Mouse (Mus musculus): ENCODE measurements at regions not wholly inside any gene's neighbourhood (a gene's known extent, or its start where the extent isn't known, plus 50 kb on each side); places are given as distances from the start of the nearest gene placed in this dataset.

- no peak overlapping the region for H3K4me3 ChIP-seq (ENCODE audit: insufficient read depth, low read depth, low read length)
- no peak for TF ChIP-seq POLR2A (IDR thresholded peaks at IDR 0.05; ENCODE audit: low read depth, low read length)
- no peak for TF ChIP-seq CTCF (conservative IDR thresholded peaks at IDR 0.05; ENCODE audit: insufficient read depth, insufficient read length, low read depth, low read length)
- no peaks in the 10 kb centered on the region for H3K4me1 ChIP-seq (ENCODE audit: control insufficient read depth, insufficient read depth, low read length)
- DNase-seq = no peak
- H3K27me3 ChIP-seq (replicated peaks; ENCODE audit: control insufficient read depth, insufficient read depth, low read length) = no peaks in the 10 kb centered on the region
- no peak overlapping the region for H3K27ac ChIP-seq (ENCODE audit: insufficient read depth, low read depth, low read length)
- 79% methylated on average over 3 of the region's 3 CpGs for WGBS
- no peaks in the 10 kb centered on the region for H3K36me3 ChIP-seq (ENCODE audit: control insufficient read depth, insufficient read depth, low read length)
Measured at GRCm38 (mm10) chr3:137019971-137020634, 320.8 kb upstream of the Emcn start.

GRCm38 (mm10) chr3:137029546-137029945 is 311.3 kb upstream of the Emcn start:
- no peaks in the 10 kb centered on the region for H3K27me3 ChIP-seq (replicated peaks; ENCODE audit: control insufficient read depth, insufficient read depth, low read length)
- DNase-seq = no peak
- TF ChIP-seq POLR2A (IDR thresholded peaks at IDR 0.05; ENCODE audit: low read depth, low read length) = no peak
- no peak for TF ChIP-seq CTCF (conservative IDR thresholded peaks at IDR 0.05; ENCODE audit: insufficient read depth, insufficient read length, low read depth, low read length)
- no peak overlapping the region for H3K4me3 ChIP-seq (ENCODE audit: insufficient read depth, low read depth, low read length)
- H3K36me3 ChIP-seq (ENCODE audit: control insufficient read depth, insufficient read depth, low read length) = no peaks in the 10 kb centered on the region
- H3K4me1 ChIP-seq (ENCODE audit: control insufficient read depth, insufficient read depth, low read length) = no peaks in the 10 kb centered on the region
- no peak overlapping the region for H3K27ac ChIP-seq (ENCODE audit: insufficient read depth, low read depth, low read length)
- 93% methylated on average over 2 of the region's 2 CpGs for WGBS

GRCm38 (mm10) chr3:137032802-137033201 is 308.1 kb upstream of the Emcn start:
- no peak for DNase-seq
- no peak overlapping the region for H3K27ac ChIP-seq (ENCODE audit: insufficient read depth, low read depth, low read length)
- TF ChIP-seq CTCF (conservative IDR thresholded peaks at IDR 0.05; ENCODE audit: insufficient read depth, insufficient read length, low read depth, low read length) (no peak), POLR2A (IDR thresholded peaks at IDR 0.05; ENCODE audit: low read depth, low read length) (no peak)
- H3K27me3 ChIP-seq (replicated peaks; ENCODE audit: control insufficient read depth, insufficient read depth, low read length) = no peaks in the 10 kb centered on the region
- no peaks in the 10 kb centered on the region for H3K4me1 ChIP-seq (ENCODE audit: control insufficient read depth, insufficient read depth, low read length)
- no peaks in the 10 kb centered on the region for H3K36me3 ChIP-seq (ENCODE audit: control insufficient read depth, insufficient read depth, low read length)
- WGBS = 85% methylated on average over 2 of the region's 2 CpGs
- H3K4me3 ChIP-seq (ENCODE audit: insufficient read depth, low read depth, low read length) = no peak overlapping the region

GRCm38 (mm10) chr3:137039638-137040037 is 301.2 kb upstream of the Emcn start:
- Histone ChIP-seq H3K4me3 (ENCODE audit: insufficient read depth, low read depth, low read length) (no peak overlapping the region), H3K36me3 (ENCODE audit: control insufficient read depth, insufficient read depth, low read length) (no peaks in the 10 kb centered on the region), H3K27ac (ENCODE audit: insufficient read depth, low read depth, low read length) (no peak overlapping the region), H3K4me1 (ENCODE audit: control insufficient read depth, insufficient read depth, low read length) (no peaks in the 10 kb centered on the region), H3K27me3 (replicated peaks; ENCODE audit: control insufficient read depth, insufficient read depth, low read length) (no peaks in the 10 kb centered on the region)
- 83% methylated on average over 8 of the region's 8 CpGs for WGBS
- DNase-seq = no peak
- no peak for TF ChIP-seq CTCF (conservative IDR thresholded peaks at IDR 0.05; ENCODE audit: insufficient read depth, insufficient read length, low read depth, low read length)
- TF ChIP-seq POLR2A (IDR thresholded peaks at IDR 0.05; ENCODE audit: low read depth, low read length) = no peak

GRCm38 (mm10) chr3:137056544-137057224 is 284.2 kb upstream of the Emcn start:
- Histone ChIP-seq H3K4me3 (ENCODE audit: insufficient read depth, low read depth, low read length) (no peak overlapping the region), H3K36me3 (ENCODE audit: control insufficient read depth, insufficient read depth, low read length) (no peaks in the 10 kb centered on the region), H3K27me3 (replicated peaks; ENCODE audit: control insufficient read depth, insufficient read depth, low read length) (no peaks in the 10 kb centered on the region), H3K4me1 (ENCODE audit: control insufficient read depth, insufficient read depth, low read length) (no peaks in the 10 kb centered on the region), H3K27ac (ENCODE audit: insufficient read depth, low read depth, low read length) (no peak overlapping the region)
- DNase-seq = no peak
- WGBS = 87% methylated on average over 6 of the region's 6 CpGs
- TF ChIP-seq POLR2A (IDR thresholded peaks at IDR 0.05; ENCODE audit: low read depth, low read length) (no peak), CTCF (conservative IDR thresholded peaks at IDR 0.05; ENCODE audit: insufficient read depth, insufficient read length, low read depth, low read length) (no peak)

GRCm38 (mm10) chr3:137057225-137057910 is 283.5 kb upstream of the Emcn start:
- no peak for TF ChIP-seq CTCF (conservative IDR thresholded peaks at IDR 0.05; ENCODE audit: insufficient read depth, insufficient read length, low read depth, low read length)
- TF ChIP-seq POLR2A (IDR thresholded peaks at IDR 0.05; ENCODE audit: low read depth, low read length) = no peak
- WGBS = 61% methylated on average over 6 of the region's 6 CpGs

GRCm38 (mm10) chr3:137057911-137058260 is 283.0 kb upstream of the Emcn start:
- TF ChIP-seq CTCF (conservative IDR thresholded peaks at IDR 0.05; ENCODE audit: insufficient read depth, insufficient read length, low read depth, low read length) = no peak
- no peak for TF ChIP-seq POLR2A (IDR thresholded peaks at IDR 0.05; ENCODE audit: low read depth, low read length)
- Histone ChIP-seq H3K4me3 (ENCODE audit: insufficient read depth, low read depth, low read length) (no peak overlapping the region), H3K36me3 (ENCODE audit: control insufficient read depth, insufficient read depth, low read length) (no peaks in the 10 kb centered on the region), H3K27ac (ENCODE audit: insufficient read depth, low read depth, low read length) (no peak overlapping the region), H3K27me3 (replicated peaks; ENCODE audit: control insufficient read depth, insufficient read depth, low read length) (no peaks in the 10 kb centered on the region), H3K4me1 (ENCODE audit: control insufficient read depth, insufficient read depth, low read length) (no peaks in the 10 kb centered on the region)
- 88% methylated on average over 4 of the region's 4 CpGs for WGBS
- DNase-seq = no peak

More at GRCm38 (mm10) chr3:137057225-137057910, 283.5 kb upstream of the Emcn start:
- Histone ChIP-seq H3K27ac (ENCODE audit: insufficient read depth, low read depth, low read length) (no peak overlapping the region), H3K36me3 (ENCODE audit: control insufficient read depth, insufficient read depth, low read length) (no peaks in the 10 kb centered on the region), H3K4me1 (ENCODE audit: control insufficient read depth, insufficient read depth, low read length) (no peaks in the 10 kb centered on the region), H3K27me3 (replicated peaks; ENCODE audit: control insufficient read depth, insufficient read depth, low read length) (no peaks in the 10 kb centered on the region), H3K4me3 (ENCODE audit: insufficient read depth, low read depth, low read length) (no peak overlapping the region)
- DNase-seq = no peak

All from kidney, adult 2 months (tissue).